In genomic region chr8:45117588-45117987, GRCm38 (mm10) we compare ENCODE assay signal across 39 mouse cellular contexts. TPM values are rescaled to one million over a fixed set of nuclear protein-coding genes. Genes with fewer than 3 reads are reported as not detected.
"Had no signal": no experiment of that assay in that cellular context is flagged by ENCODE, and none has a peak within 500 bp of the region (broad histone marks: within the 10 kb centered on the region; RNA-seq: fewer than 3 reads in every experiment).

No protein-coding gene starts in this region.

- DNase-seq: gastrocnemius, adult 2 months; gastrocnemius, postnatal 10 days; gastrocnemius, postnatal 25 days; heart, adult 18-20 months; heart, postnatal 10 days; heart, postnatal 4 days; kidney, adult 18-20 months; kidney, adult 8-10 months; kidney, postnatal 10 days; kidney, postnatal 25 days; kidney, postnatal 4 days; liver; liver, embryonic 13.5 days had no signal

- H3K9ac ChIP-seq: heart, embryonic 12.5 days; hindbrain, embryonic 12.5 days; hindbrain, embryonic 14.5 days; intestine, embryonic 15.5 days; limb, embryonic 12.5 days; liver, embryonic 13.5 days had no signal

- H3K36me3 ChIP-seq: heart, embryonic 10.5 days; heart, embryonic 12.5 days; hindbrain, embryonic 10.5 days; hindbrain, embryonic 12.5 days; intestine, embryonic 15.5 days; limb, embryonic 10.5 days; limb, embryonic 12.5 days; liver, embryonic 13.5 days had no signal

- H3K27ac ChIP-seq: gastrocnemius, adult 2 months; heart, embryonic 10.5 days; hindbrain, embryonic 10.5 days; hindbrain, embryonic 12.5 days; hindbrain, embryonic 14.5 days; intestine, embryonic 15.5 days; layer of hippocampus, adult 2 months; left cerebral cortex, adult 2 months; limb, embryonic 10.5 days; limb, embryonic 12.5 days; liver, embryonic 13.5 days had no signal

- H3K27me3 ChIP-seq: heart, embryonic 12.5 days; hindbrain, embryonic 12.5 days; intestine, embryonic 15.5 days; limb, embryonic 12.5 days; liver, embryonic 13.5 days had no signal

- H3K4me3 ChIP-seq: gastrocnemius, adult 2 months; heart, embryonic 10.5 days; heart, embryonic 12.5 days; hindbrain, embryonic 10.5 days; hindbrain, embryonic 12.5 days; intestine, embryonic 15.5 days; layer of hippocampus, adult 2 months; left cerebral cortex, adult 2 months; limb, embryonic 10.5 days; limb, embryonic 12.5 days; liver, embryonic 13.5 days had no signal

- H3K4me2 ChIP-seq: heart, embryonic 12.5 days; hindbrain, embryonic 12.5 days; hindbrain, embryonic 14.5 days; intestine, embryonic 15.5 days; limb, embryonic 12.5 days; liver, embryonic 11.5 days; liver, embryonic 13.5 days had no signal

- H3K9me3 ChIP-seq: heart, embryonic 10.5 days; heart, embryonic 12.5 days; hindbrain, embryonic 10.5 days; hindbrain, embryonic 12.5 days; intestine, embryonic 15.5 days; limb, embryonic 10.5 days; limb, embryonic 12.5 days; liver, embryonic 13.5 days had no signal

- H3K4me1 ChIP-seq: heart, embryonic 10.5 days; heart, embryonic 12.5 days; hindbrain, embryonic 10.5 days; hindbrain, embryonic 12.5 days; intestine, embryonic 15.5 days; limb, embryonic 10.5 days; limb, embryonic 12.5 days; liver, embryonic 13.5 days had no signal

- ATAC-seq: hindbrain, embryonic 16.5 days; inflammation-experienced regulatory T-cells, adult 6 months; intestine, embryonic 15.5 days; intestine, postnatal 0 days had no signal

RNA-seq across cellular contexts. Expression of gene Mtnr1a, which starts 48.7 kb away (rescaled TPM):
- total RNA-seq: gastrocnemius, adult 2 months; gastrocnemius, postnatal 10 days; gastrocnemius, postnatal 25 days; gastrocnemius, postnatal 4 days; granulocyte monocyte progenitor cell, adult 5-6 weeks; heart, adult 18-20 months; heart, adult 8-10 months; heart, postnatal 10 days; heart, postnatal 25 days; heart, postnatal 4 days; layer of hippocampus, adult 2 months; layer of hippocampus, postnatal 10 days; layer of hippocampus, postnatal 25 days; left cerebral cortex, adult 2 months; left cerebral cortex, postnatal 14 days; left cerebral cortex, postnatal 36 days had no signal
- polyA plus RNA-seq: heart, embryonic 12.5 days; heart, embryonic 14.5 days; heart, embryonic 16.5 days; inflammation-experienced regulatory T-cells, adult 6 months; kidney, embryonic 14.5 days; kidney, embryonic 16.5 days; limb, embryonic 12.5 days; liver, embryonic 11.5 days; liver, embryonic 13.5 days had no signal
